ENCODE assay signal across 8 mouse cellular contexts in the genomic region with DNA sequence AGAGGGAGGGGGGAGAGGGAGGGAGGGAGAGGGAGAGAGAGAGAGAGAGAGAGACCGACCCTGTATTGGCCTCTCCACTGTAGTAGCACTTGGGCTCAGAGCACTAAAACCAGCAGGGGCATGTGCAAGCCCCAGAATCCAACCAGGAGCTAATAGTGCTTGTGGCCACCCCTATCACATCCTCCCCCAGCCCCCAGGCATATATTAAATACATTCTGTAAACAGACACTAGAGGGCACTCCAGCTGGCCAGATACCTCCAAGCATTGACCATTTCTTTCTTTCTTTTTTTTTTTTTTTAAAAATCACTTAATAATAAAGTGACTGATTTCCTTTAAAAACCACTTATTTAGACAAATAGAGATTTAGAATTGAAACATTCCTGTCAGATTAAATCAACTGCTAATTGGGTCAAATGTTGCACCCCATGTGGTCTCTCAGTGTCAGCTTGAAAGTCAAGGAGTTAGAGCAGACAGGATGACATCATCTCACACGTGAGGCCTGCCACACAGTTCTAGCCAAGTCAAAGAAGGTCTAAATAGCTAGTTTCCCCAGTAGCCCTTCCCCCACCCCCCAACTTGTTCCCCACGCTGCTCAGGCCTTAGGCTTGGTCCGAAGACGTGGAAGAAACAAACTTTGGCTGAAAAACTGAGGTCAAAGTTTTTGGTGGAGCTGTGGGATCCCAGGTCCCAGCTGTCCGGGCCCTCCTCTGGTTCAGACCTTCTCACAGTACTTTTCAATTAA.
A peak's percentile ranks its signal among the peaks of the same experiment; 100 is the strongest.
DNase-seq lines count a peak whose midpoint lies in the region; ATAC-seq and TF ChIP-seq lines count a peak whose summit lies in the region.

No protein-coding gene starts in this region.

- no peak overlapping the region for H3K9ac ChIP-seq in forebrain, postnatal 0 days
- no peak overlapping the region for H3K9ac ChIP-seq in forebrain, embryonic 15.5 days (replicated peaks)
- H3K9ac ChIP-seq in limb, embryonic 12.5 days (replicated peaks) = no peak overlapping the region

- ATAC-seq in forebrain, postnatal 0 days = peak; percentile 18; the same call in 1 of the 2 replicates
- ATAC-seq in forebrain, embryonic 15.5 days (replicated peaks) = no peak
- peak; percentile 63; the same call in 1 of the 2 replicates for ATAC-seq in limb, embryonic 12.5 days (ENCODE audit: insufficient number of reproducible peaks, insufficient read depth, low FRiP score, low TSS enrichment, low read depth)

- no peaks in the 10 kb centered on the region; the same call in none of the 2 replicates for H3K27me3 ChIP-seq in forebrain, postnatal 0 days (ENCODE audit: insufficient read depth, low read length)
- 0 out of 2 replicates have a peak, but pooled peaks cover 7% of the 10 kb centered on the region for H3K27me3 ChIP-seq in forebrain, embryonic 15.5 days
- H3K27me3 ChIP-seq in limb, embryonic 12.5 days = peaks cover 39% of the 10 kb centered on the region

- DNase-seq in forebrain, postnatal 0 days = peak; percentile 42
- DNase-seq in MN1 (ENCODE audit: low spot score) = peak; percentile 32
- DNase-seq in heart, postnatal 4 days = peak; percentile 47
- DNase-seq in retina, postnatal 7 days (ENCODE audit: low read depth, low spot score) = peak; percentile 23
- no peak for DNase-seq in cerebellum, adult 9-11 months
- DNase-seq in urinary bladder, postnatal 36 days (ENCODE audit: low spot score in 2 of 2) = no peak

- H3K36me3 ChIP-seq in forebrain, postnatal 0 days (ENCODE audit: insufficient read depth) = no peaks in the 10 kb centered on the region
- no peaks in the 10 kb centered on the region for H3K36me3 ChIP-seq in forebrain, embryonic 15.5 days
- H3K36me3 ChIP-seq in limb, embryonic 12.5 days = no peaks in the 10 kb centered on the region

- H3K4me1 ChIP-seq in forebrain, postnatal 0 days (ENCODE audit: insufficient read depth) = peaks cover 3% of the 10 kb centered on the region
- H3K4me1 ChIP-seq in forebrain, embryonic 15.5 days = no peaks in the 10 kb centered on the region; the same call in 1 of the 2 replicates
- H3K4me1 ChIP-seq in limb, embryonic 12.5 days (replicated peaks) = peaks cover 14% of the 10 kb centered on the region

- no peak overlapping the region for H3K27ac ChIP-seq in forebrain, postnatal 0 days (ENCODE audit: low read depth, low read length)
- H3K27ac ChIP-seq in forebrain, embryonic 15.5 days (replicated peaks) = no peak overlapping the region
- H3K27ac ChIP-seq in limb, embryonic 12.5 days = no peak overlapping the region

- peak; percentile 54 for TF ChIP-seq CTCF in forebrain, postnatal 0 days (IDR thresholded peaks at IDR 0.05; ENCODE audit: low read depth)

- H3K4me2 ChIP-seq in forebrain, postnatal 0 days (ENCODE audit: low read depth) = no peak overlapping the region
- no peak overlapping the region for H3K4me2 ChIP-seq in forebrain, embryonic 15.5 days (replicated peaks)
- H3K4me2 ChIP-seq in limb, embryonic 12.5 days = no peak overlapping the region

- no peaks in the 10 kb centered on the region for H3K9me3 ChIP-seq in forebrain, postnatal 0 days (ENCODE audit: low read length)
- no peaks in the 10 kb centered on the region for H3K9me3 ChIP-seq in forebrain, embryonic 15.5 days
- no peaks in the 10 kb centered on the region for H3K9me3 ChIP-seq in limb, embryonic 12.5 days

- 29% methylated on average over 6 of the region's 6 CpGs for WGBS in forebrain, postnatal 0 days
- 30% methylated on average over 6 of the region's 6 CpGs for WGBS in forebrain, embryonic 15.5 days
- 32% methylated on average over 6 of the region's 6 CpGs for WGBS in limb, embryonic 12.5 days

- no peak overlapping the region for H3K4me3 ChIP-seq in forebrain, postnatal 0 days (ENCODE audit: low read depth, low read length)
- no peak overlapping the region for H3K4me3 ChIP-seq in forebrain, embryonic 15.5 days
- no peak overlapping the region for H3K4me3 ChIP-seq in limb, embryonic 12.5 days (replicated peaks)

Comparison
In these comparisons a context has a peak if more than half of its experiments do, and no peak if none do; other contexts are left out.
1. DNase-seq: peak in forebrain, postnatal 0 days (single experiment), MN1 (single experiment), heart, postnatal 4 days (single experiment) and retina, postnatal 7 days (single experiment); none in cerebellum, adult 9-11 months (single experiment) and urinary bladder, postnatal 36 days (0 of 2).